Mouse (Mus musculus) lung, postnatal 4 days (tissue): Measurements from ENCODE around the gene Ccser2.

Experiments used
- DNase-seq, 2 experiments: peaks; one replicate each; pipeline ENCODE4 v3.0.0; 2021

Ccser2 gene

DNA sequence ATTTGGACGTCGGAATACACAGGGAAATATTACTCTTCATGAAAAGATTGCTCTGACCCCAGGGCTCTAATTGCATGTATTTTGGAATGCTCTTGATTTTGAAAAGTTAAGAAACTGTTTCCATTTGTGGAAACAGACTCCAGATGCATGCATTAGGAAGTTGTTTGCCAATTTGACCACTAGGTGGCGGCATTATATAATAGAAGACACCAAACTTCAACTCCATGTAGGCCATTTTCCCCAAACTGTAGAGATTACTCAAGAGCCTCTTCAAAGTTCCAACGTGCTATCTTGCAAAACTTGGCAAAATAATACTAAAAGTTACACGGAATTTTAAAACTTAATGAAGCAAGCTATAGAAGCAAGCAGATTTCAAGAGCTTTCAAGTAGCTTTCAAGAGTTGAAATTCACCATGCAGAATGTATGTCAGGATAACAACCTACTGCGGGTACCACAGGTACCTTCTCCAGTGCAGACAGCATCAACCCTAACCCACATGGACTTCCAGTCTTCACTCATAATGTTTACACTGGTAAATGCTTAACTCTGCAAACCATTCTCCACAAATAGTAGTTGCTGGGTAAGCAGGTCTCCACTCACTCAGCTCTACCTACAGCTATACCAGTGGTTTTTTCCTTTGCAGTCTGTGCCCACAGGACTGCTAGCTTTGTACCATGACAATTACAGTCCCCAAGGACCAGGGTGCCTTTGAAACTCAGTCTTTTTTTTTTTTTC lies 101.4 kb downstream of the Ccser2 start:
- DNase-seq = peak in 1 of 2 experiments; percentile 72

- DNase-seq = peak; percentile 76 to 89
Observed at GRCm38 (mm10) chr14:36863877-36864489, 104.6 kb downstream of the Ccser2 start.

DNA sequence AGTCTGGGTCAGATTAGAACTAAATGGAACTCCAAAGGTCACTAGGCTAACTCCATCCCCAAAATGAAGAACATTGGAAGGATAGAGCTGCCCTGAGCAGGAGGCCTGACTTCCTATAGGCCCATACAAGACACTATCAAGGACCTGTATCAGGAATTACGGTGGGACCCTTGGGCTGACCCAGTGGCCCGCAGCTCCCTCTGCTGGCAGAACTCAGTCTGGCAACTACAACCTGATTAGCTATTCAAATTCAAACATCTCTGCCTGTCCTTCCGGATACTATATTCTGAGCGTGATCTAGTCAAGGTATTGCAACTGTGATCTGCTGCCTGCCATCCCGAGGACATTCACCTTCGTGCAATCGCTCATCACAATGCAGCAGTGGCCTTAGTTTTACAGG lies 106.2 kb downstream of the Ccser2 start:
- DNase-seq = peak in 1 of 2 experiments; percentile 54

- no peak for DNase-seq
Observed at GRCm38 (mm10) chr14:36858932-36859331, 109.6 kb downstream of the Ccser2 start.

GRCm38 (mm10) chr14:36852972-36853371 lies 115.6 kb downstream of the Ccser2 start:
- no peak for DNase-seq

- no peak for DNase-seq
Observed at GRCm38 (mm10) chr14:36848860-36849259, 119.7 kb downstream of the Ccser2 start.
